8 mouse cellular contexts compared by ENCODE assay signal in the genomic region with DNA sequence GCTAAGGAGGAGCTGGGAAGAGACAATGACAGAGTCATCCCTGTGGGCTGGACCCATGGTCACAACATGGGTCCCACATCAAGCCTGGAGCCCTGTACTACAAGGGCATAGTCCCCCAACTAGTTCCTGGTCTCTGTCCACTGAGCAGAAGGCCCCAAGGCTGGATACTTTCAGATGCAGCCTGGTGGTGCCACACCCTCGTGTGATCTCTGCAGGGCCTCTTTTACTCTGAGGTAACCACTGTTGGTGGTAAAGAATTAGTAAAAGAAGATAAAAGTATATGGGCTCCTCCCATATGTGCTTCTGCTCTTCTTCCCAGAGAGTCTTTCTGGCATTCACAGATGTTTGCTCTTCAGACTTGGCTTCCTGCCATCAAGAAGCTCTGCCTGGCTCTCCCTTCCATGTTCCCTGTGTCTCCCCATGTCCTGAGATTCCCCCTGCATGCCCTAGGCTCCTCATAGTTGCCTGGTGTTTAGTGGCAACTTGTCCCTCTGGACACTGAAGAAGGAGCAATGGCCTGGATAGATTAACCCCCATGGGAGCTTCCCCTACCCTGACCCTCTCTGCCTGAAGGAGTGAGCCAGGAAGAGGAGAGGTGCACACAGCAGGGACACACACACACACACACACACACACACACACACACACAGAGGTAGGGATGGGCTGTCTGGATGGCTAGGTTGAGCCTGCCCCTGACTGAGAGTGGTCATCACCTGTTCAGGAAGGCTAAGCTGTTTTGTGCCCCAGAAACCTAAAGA. TPM values are rescaled to one million over a fixed set of nuclear protein-coding genes. Genes with fewer than 3 reads are reported as not detected.
DNase-seq lines count a peak whose midpoint lies in the region; ATAC-seq lines count a peak whose summit lies in the region.

No protein-coding gene starts in this region.

- H3K27ac ChIP-seq in heart, embryonic 15.5 days, result peak overlapping the region; percentile 89
- H3K27ac ChIP-seq in liver, embryonic 16.5 days (ENCODE audit: low read length), result no peak overlapping the region

- peaks cover 37% of the 10 kb centered on the region for H3K4me1 ChIP-seq in heart, embryonic 15.5 days (replicated peaks)
- peaks cover 6% of the 10 kb centered on the region for H3K4me1 ChIP-seq in liver, embryonic 16.5 days (ENCODE audit: control insufficient read depth, low read depth, low read length)

- no peak overlapping the region for H3K4me3 ChIP-seq in heart, embryonic 15.5 days
- no peak overlapping the region for H3K4me3 ChIP-seq in liver, embryonic 16.5 days (ENCODE audit: low read depth, low read length)

- ATAC-seq in common myeloid progenitor, adult 5-6 weeks (replicated peaks; ENCODE audit: low read depth, poor library complexity, severe bottlenecking), result peak; percentile 9; the same call in 1 of the 2 replicates
- ATAC-seq in heart, embryonic 15.5 days (replicated peaks; ENCODE audit: insufficient number of reproducible peaks, insufficient read depth, low FRiP score, low read depth), result peak; percentile 21; the same call in 1 of the 2 replicates
- ATAC-seq in liver, embryonic 16.5 days (ENCODE audit: low read depth), result peak; percentile 11; the same call in 1 of the 2 replicates
- ATAC-seq in monocyte, adult 5-6 weeks (replicated peaks; ENCODE audit: insufficient number of reproducible peaks, low FRiP score, low TSS enrichment, poor library complexity, severe bottlenecking), result no peak

- H3K4me2 ChIP-seq in heart, embryonic 15.5 days, result peak overlapping the region; percentile 37; the same call in 1 of the 2 replicates
- no peak overlapping the region for H3K4me2 ChIP-seq in liver, embryonic 16.5 days (ENCODE audit: low read depth, low read length)

- no peaks in the 10 kb centered on the region for H3K9me3 ChIP-seq in heart, embryonic 15.5 days (replicated peaks)
- no peaks in the 10 kb centered on the region for H3K9me3 ChIP-seq in liver, embryonic 16.5 days (replicated peaks; ENCODE audit: control insufficient read depth, low read length)

- peak; percentile 61 for DNase-seq in layer of hippocampus, adult 11-12 months (ENCODE audit: low spot score)
- DNase-seq in layer of hippocampus, postnatal 36 days, result no peak
- peak; percentile 54 for DNase-seq in yolk sac, embryonic 10.5 days (ENCODE audit: low spot score)
- DNase-seq in Muller cell, postnatal 12 days (ENCODE audit: inconsistent ontology term), result no peak

- H3K36me3 ChIP-seq in heart, embryonic 15.5 days, result no peaks in the 10 kb centered on the region
- H3K36me3 ChIP-seq in liver, embryonic 16.5 days (ENCODE audit: control insufficient read depth, insufficient read depth), result no peaks in the 10 kb centered on the region

- WGBS in heart, embryonic 15.5 days, result 14% methylated on average over 1 of the region's 1 CpGs
- WGBS in liver, embryonic 16.5 days (ENCODE audit: insufficient replicate concordance), result 5% methylated on average over 1 of the region's 1 CpGs

- H3K27me3 ChIP-seq in heart, embryonic 15.5 days, result no peaks in the 10 kb centered on the region
- no peaks in the 10 kb centered on the region for H3K27me3 ChIP-seq in liver, embryonic 16.5 days (ENCODE audit: control insufficient read depth, insufficient read depth, low read depth, low read length)

- peak overlapping the region; percentile 18; the same call in 1 of the 2 replicates for H3K9ac ChIP-seq in heart, embryonic 15.5 days
- no peak overlapping the region for H3K9ac ChIP-seq in liver, embryonic 16.5 days (ENCODE audit: low read depth, low read length)

RNA-seq across cellular contexts. Expression of gene Pwwp2b, which starts 24.5 kb away (rescaled TPM):
- total RNA-seq in layer of hippocampus, postnatal 36 days (2021), result 10 to 100 TPM; 30.0 to 31.6 TPM
- total RNA-seq in common myeloid progenitor, adult 5-6 weeks (2017), result 3.8 TPM in 2 replicates
- 7.0 and 8.5 TPM in 2 replicates for polyA plus RNA-seq in heart, embryonic 15.5 days (2015; fragmentation: Nextera tagmentation; extraction: Ambion mirVana)
- 1.1 and 1.3 TPM in 2 replicates for polyA plus RNA-seq in liver, embryonic 16.5 days (2015; fragmentation: Nextera tagmentation; extraction: Ambion mirVana)
- 1.4 to 4.4 TPM (median 2.5 TPM) in 3 replicates for total RNA-seq in monocyte, adult 5-6 weeks (2017)

RNA-seq across cellular contexts. Expression of gene Stk32c, which starts 59.7 kb away (rescaled TPM):
- 100 to 1,000 TPM; 101 to 105 TPM for total RNA-seq in layer of hippocampus, postnatal 36 days (2021)
- 0.92 TPM in 1 of 2 replicates, not detected in the other for total RNA-seq in common myeloid progenitor, adult 5-6 weeks (2017)
- 0.08 and 0.10 TPM in 2 replicates for polyA plus RNA-seq in heart, embryonic 15.5 days (2015; fragmentation: Nextera tagmentation; extraction: Ambion mirVana)
- not detected in 2 replicates for polyA plus RNA-seq in liver, embryonic 16.5 days (2015; fragmentation: Nextera tagmentation; extraction: Ambion mirVana)
- 8.6 to 15.5 TPM (median 9.7 TPM) in 3 replicates for total RNA-seq in monocyte, adult 5-6 weeks (2017)

Comparison
In these comparisons a context has a peak if more than half of its experiments do, and no peak if none do; other contexts are left out.
1. DNase-seq: peak in layer of hippocampus, adult 11-12 months (single experiment) and yolk sac, embryonic 10.5 days (single experiment); none in layer of hippocampus, postnatal 36 days (0 of 2) and Muller cell, postnatal 12 days (single experiment).